ENCODE assay signal across 8 mouse cellular contexts in genomic region chr11:114672794-114673718, GRCm38 (mm10). TPM values are rescaled to one million over a fixed set of nuclear protein-coding genes. Genes with fewer than 3 reads are reported as not detected.
DNase-seq lines count a peak whose midpoint lies in the region; ATAC-seq and TF ChIP-seq lines count a peak whose summit lies in the region.

No protein-coding gene starts in this region.

- H3K9ac ChIP-seq in liver, embryonic 12.5 days, result no peak overlapping the region

- peak; percentile 83 for TF ChIP-seq CTCF in layer of hippocampus, adult 2 months (conservative IDR thresholded peaks at IDR 0.05)

- H3K9me3 ChIP-seq in hindbrain, embryonic 10.5 days, result no peaks in the 10 kb centered on the region
- H3K9me3 ChIP-seq in liver, embryonic 12.5 days (replicated peaks), result no peaks in the 10 kb centered on the region

- peak overlapping the region; percentile 69 for H3K27ac ChIP-seq in layer of hippocampus, adult 2 months
- no peak overlapping the region for H3K27ac ChIP-seq in hindbrain, embryonic 10.5 days
- H3K27ac ChIP-seq in liver, embryonic 12.5 days, result peak overlapping the region; percentile 60

- no peak overlapping the region for H3K4me3 ChIP-seq in layer of hippocampus, adult 2 months
- H3K4me3 ChIP-seq in hindbrain, embryonic 10.5 days, result no peak overlapping the region
- no peak overlapping the region for H3K4me3 ChIP-seq in liver, embryonic 12.5 days

- no peak for ATAC-seq in liver, embryonic 12.5 days

- 59% methylated on average over 9 of the region's 9 CpGs for WGBS in hindbrain, embryonic 10.5 days
- 59% methylated on average over 9 of the region's 9 CpGs for WGBS in liver, embryonic 12.5 days (ENCODE audit: insufficient replicate concordance)

- DNase-seq in layer of hippocampus, adult 2 months (ENCODE audit: low spot score in 2 of 2), result peak in 1 of 2 experiments; percentile 52
- DNase-seq in layer of hippocampus, postnatal 14 days (ENCODE audit: low spot score in 2 of 2), result no peak
- peak; percentile 84 for DNase-seq in ES-CJ7 (ENCODE audit: low read depth, low spot score)
- DNase-seq in adrenal gland, postnatal 25 days, result peak; percentile 58
- DNase-seq in hindbrain, embryonic 10.5 days (ENCODE audit: low spot score), result peak; percentile 67
- peak; percentile 81 for DNase-seq in testis, postnatal 10 days (ENCODE audit: low spot score)
- DNase-seq in urinary bladder, postnatal 10 days (ENCODE audit: low spot score), result no peak

- peaks cover 46% of the 10 kb centered on the region for H3K36me3 ChIP-seq in hindbrain, embryonic 10.5 days
- H3K36me3 ChIP-seq in liver, embryonic 12.5 days, result peaks cover 46% of the 10 kb centered on the region

- H3K27me3 ChIP-seq in hindbrain, embryonic 10.5 days (ENCODE audit: insufficient read depth, poor library complexity, severe bottlenecking), result peaks cover 21% of the 10 kb centered on the region
- H3K27me3 ChIP-seq in liver, embryonic 12.5 days (replicated peaks), result peaks cover 22% of the 10 kb centered on the region

- peaks cover 57% of the 10 kb centered on the region for H3K4me1 ChIP-seq in hindbrain, embryonic 10.5 days (replicated peaks)
- peaks cover 69% of the 10 kb centered on the region for H3K4me1 ChIP-seq in liver, embryonic 12.5 days

- no peak overlapping the region for H3K4me2 ChIP-seq in liver, embryonic 12.5 days

RNA-seq across cellular contexts. Expression of gene Ttyh2, which starts 2.2 kb away (rescaled TPM):
- total RNA-seq in layer of hippocampus, adult 2 months (2021), result 10 to 100 TPM; 24.4 to 27.8 TPM
- total RNA-seq in layer of hippocampus, postnatal 14 days (2021), result 10 to 100 TPM; 26.0 to 30.1 TPM
- 120 and 145 TPM in 2 replicates for total RNA-seq in adrenal gland, postnatal 25 days (2021)
- 15.6 and 15.9 TPM in 2 replicates for polyA plus RNA-seq in hindbrain, embryonic 10.5 days (2016; fragmentation: Nextera tagmentation; extraction: Ambion mirVana)
- 5.6 and 6.1 TPM in 2 replicates for polyA plus RNA-seq in liver, embryonic 12.5 days (2016; fragmentation: Nextera tagmentation; extraction: Ambion mirVana)

RNA-seq across cellular contexts. Expression of gene Rpl38, which starts 4.7 kb away (rescaled TPM):
- 100 to 1,000 TPM; 905 to 943 TPM for total RNA-seq in layer of hippocampus, adult 2 months (2021)
- 100 to 1,000 TPM; 800 to 850 TPM for total RNA-seq in layer of hippocampus, postnatal 14 days (2021)
- 1,060 and 1,162 TPM in 2 replicates for total RNA-seq in adrenal gland, postnatal 25 days (2021)
- 959 and 1,042 TPM in 2 replicates for polyA plus RNA-seq in hindbrain, embryonic 10.5 days (2016; fragmentation: Nextera tagmentation; extraction: Ambion mirVana)
- polyA plus RNA-seq in liver, embryonic 12.5 days (2016; fragmentation: Nextera tagmentation; extraction: Ambion mirVana), result 1,173 and 1,181 TPM in 2 replicates

RNA-seq across cellular contexts. Expression of gene Dnaic2, which starts 54.2 kb away (rescaled TPM):
- total RNA-seq in layer of hippocampus, adult 2 months (2021), result 1 to 10 TPM; 1.4 to 1.5 TPM
- 1 to 10 TPM; 1.6 to 3.5 TPM for total RNA-seq in layer of hippocampus, postnatal 14 days (2021)
- 0.67 and 1.2 TPM in 2 replicates for total RNA-seq in adrenal gland, postnatal 25 days (2021)
- 4.0 and 6.3 TPM in 2 replicates for polyA plus RNA-seq in hindbrain, embryonic 10.5 days (2016; fragmentation: Nextera tagmentation; extraction: Ambion mirVana)
- polyA plus RNA-seq in liver, embryonic 12.5 days (2016; fragmentation: Nextera tagmentation; extraction: Ambion mirVana), result 0.05 TPM in 1 of 2 replicates, not detected in the other

Comparison
In these comparisons a context has a peak if more than half of its experiments do, and no peak if none do; other contexts are left out.
1. DNase-seq: peak in ES-CJ7 (single experiment), adrenal gland, postnatal 25 days (single experiment), hindbrain, embryonic 10.5 days (single experiment) and testis, postnatal 10 days (single experiment); none in layer of hippocampus, postnatal 14 days (0 of 2) and urinary bladder, postnatal 10 days (single experiment).